Mouse (Mus musculus): ENCODE data around the gene Spred2. TPM values are rescaled to one million over a fixed set of nuclear protein-coding genes. Genes with fewer than 3 reads are reported as not detected.

The Spred2 gene
- polyA plus RNA-seq, 1 experiment from 2014 or later: 5.5 TPM

- WGBS: 76% methylated on average over 11 of the region's 11 CpGs
- H3K27me3 ChIP-seq (ENCODE audit: control insufficient read depth, insufficient read depth, low read length): no peaks in the 10 kb centered on the region
- H3K4me1 ChIP-seq (ENCODE audit: control insufficient read depth, insufficient read depth, low read length): peaks cover 10% of the 10 kb centered on the region
- no peak for ATAC-seq (ENCODE audit: low FRiP score, low TSS enrichment)
- DNase-seq: no peak
- no peak overlapping the region for H3K4me2 ChIP-seq (ENCODE audit: low read length)
- no peak overlapping the region for H3K4me3 ChIP-seq (replicated peaks; ENCODE audit: low read depth, low read length)
- H3K27ac ChIP-seq (replicated peaks; ENCODE audit: low read depth, low read length): no peak overlapping the region
- H3K36me3 ChIP-seq (ENCODE audit: control insufficient read depth, insufficient read depth, low read length): no peaks in the 10 kb centered on the region
- no peaks in the 10 kb centered on the region for H3K9me3 ChIP-seq (ENCODE audit: control insufficient read depth, low read length)
- H3K9ac ChIP-seq (replicated peaks; ENCODE audit: low read length): no peak overlapping the region
Measured at GRCm38 (mm10) chr11:19929087-19929865, 5.1 kb downstream of the Spred2 start.

- no peaks in the 10 kb centered on the region for H3K27me3 ChIP-seq (ENCODE audit: control insufficient read depth, insufficient read depth, low read length)
- 93% methylated on average over 9 of the region's 9 CpGs for WGBS
- H3K4me2 ChIP-seq (ENCODE audit: low read length): no peak overlapping the region
- no peak overlapping the region for H3K9ac ChIP-seq (replicated peaks; ENCODE audit: low read length)
- no peak overlapping the region for H3K4me3 ChIP-seq (replicated peaks; ENCODE audit: low read depth, low read length)
- no peak overlapping the region for H3K27ac ChIP-seq (replicated peaks; ENCODE audit: low read depth, low read length)
- H3K4me1 ChIP-seq (ENCODE audit: control insufficient read depth, insufficient read depth, low read length): peaks cover 2% of the 10 kb centered on the region
- no peaks in the 10 kb centered on the region for H3K9me3 ChIP-seq (ENCODE audit: control insufficient read depth, low read length)
- ATAC-seq (ENCODE audit: low FRiP score, low TSS enrichment) (no peak), DNase-seq (no peak)
- H3K36me3 ChIP-seq (ENCODE audit: control insufficient read depth, insufficient read depth, low read length): no peaks in the 10 kb centered on the region
Measured at GRCm38 (mm10) chr11:19931569-19932230, 7.5 kb downstream of the Spred2 start.

- ATAC-seq (ENCODE audit: low FRiP score, low TSS enrichment) (no peak), DNase-seq (no peak)
- Histone ChIP-seq H3K27me3 (ENCODE audit: control insufficient read depth, insufficient read depth, low read length) (no peaks in the 10 kb centered on the region), H3K9ac (replicated peaks; ENCODE audit: low read length) (no peak overlapping the region), H3K9me3 (ENCODE audit: control insufficient read depth, low read length) (no peaks in the 10 kb centered on the region), H3K36me3 (ENCODE audit: control insufficient read depth, insufficient read depth, low read length) (no peaks in the 10 kb centered on the region), H3K27ac (replicated peaks; ENCODE audit: low read depth, low read length) (no peak overlapping the region), H3K4me3 (replicated peaks; ENCODE audit: low read depth, low read length) (no peak overlapping the region), H3K4me1 (ENCODE audit: control insufficient read depth, insufficient read depth, low read length) (no peaks in the 10 kb centered on the region), H3K4me2 (ENCODE audit: low read length) (no peak overlapping the region)
- WGBS: 94% methylated on average over 14 of the region's 14 CpGs
Measured at GRCm38 (mm10) chr11:19932983-19933511, 8.9 kb downstream of the Spred2 start.

GRCm38 (mm10) chr11:19935524-19936354 is 11.6 kb downstream of the Spred2 start:
- H3K27ac ChIP-seq (replicated peaks; ENCODE audit: low read depth, low read length): no peak overlapping the region
- no peak overlapping the region for H3K9ac ChIP-seq (replicated peaks; ENCODE audit: low read length)
- no peak overlapping the region for H3K4me3 ChIP-seq (replicated peaks; ENCODE audit: low read depth, low read length)
- no peaks in the 10 kb centered on the region for H3K27me3 ChIP-seq (ENCODE audit: control insufficient read depth, insufficient read depth, low read length)
- DNase-seq (no peak), ATAC-seq (ENCODE audit: low FRiP score, low TSS enrichment) (no peak)
- H3K4me2 ChIP-seq (ENCODE audit: low read length): no peak overlapping the region
- no peaks in the 10 kb centered on the region for H3K9me3 ChIP-seq (ENCODE audit: control insufficient read depth, low read length)
- H3K36me3 ChIP-seq (ENCODE audit: control insufficient read depth, insufficient read depth, low read length): no peaks in the 10 kb centered on the region
- no peaks in the 10 kb centered on the region for H3K4me1 ChIP-seq (ENCODE audit: control insufficient read depth, insufficient read depth, low read length)
- WGBS: 51% methylated on average over 7 of the region's 7 CpGs

GRCm38 (mm10) chr11:19938456-19939004 is 14.4 kb downstream of the Spred2 start:
- Histone ChIP-seq H3K9ac (replicated peaks; ENCODE audit: low read length) (no peak overlapping the region), H3K36me3 (ENCODE audit: control insufficient read depth, insufficient read depth, low read length) (no peaks in the 10 kb centered on the region), H3K4me2 (ENCODE audit: low read length) (no peak overlapping the region), H3K27ac (replicated peaks; ENCODE audit: low read depth, low read length) (no peak overlapping the region), H3K4me3 (replicated peaks; ENCODE audit: low read depth, low read length) (no peak overlapping the region), H3K9me3 (ENCODE audit: control insufficient read depth, low read length) (no peaks in the 10 kb centered on the region), H3K27me3 (ENCODE audit: control insufficient read depth, insufficient read depth, low read length) (no peaks in the 10 kb centered on the region), H3K4me1 (ENCODE audit: control insufficient read depth, insufficient read depth, low read length) (no peaks in the 10 kb centered on the region)
- no peak for DNase-seq
- ATAC-seq (ENCODE audit: low FRiP score, low TSS enrichment): no peak
- WGBS: 97% methylated on average over 10 of the region's 10 CpGs

- Histone ChIP-seq H3K4me3 (replicated peaks; ENCODE audit: low read depth, low read length) (no peak overlapping the region), H3K4me1 (ENCODE audit: control insufficient read depth, insufficient read depth, low read length) (no peaks in the 10 kb centered on the region), H3K36me3 (ENCODE audit: control insufficient read depth, insufficient read depth, low read length) (no peaks in the 10 kb centered on the region), H3K9ac (replicated peaks; ENCODE audit: low read length) (no peak overlapping the region), H3K27ac (replicated peaks; ENCODE audit: low read depth, low read length) (no peak overlapping the region), H3K9me3 (ENCODE audit: control insufficient read depth, low read length) (no peaks in the 10 kb centered on the region), H3K27me3 (ENCODE audit: control insufficient read depth, insufficient read depth, low read length) (no peaks in the 10 kb centered on the region), H3K4me2 (ENCODE audit: low read length) (no peak overlapping the region)
- WGBS: 84% methylated on average over 5 of the region's 5 CpGs
- ATAC-seq (ENCODE audit: low FRiP score, low TSS enrichment) (no peak), DNase-seq (no peak)
Measured at GRCm38 (mm10) chr11:19939305-19939730, 15.1 kb downstream of the Spred2 start.

- no peak overlapping the region for H3K4me2 ChIP-seq (ENCODE audit: low read length)
- no peak overlapping the region for H3K27ac ChIP-seq (replicated peaks; ENCODE audit: low read depth, low read length)
- no peaks in the 10 kb centered on the region for H3K27me3 ChIP-seq (ENCODE audit: control insufficient read depth, insufficient read depth, low read length)
- DNase-seq (no peak), ATAC-seq (ENCODE audit: low FRiP score, low TSS enrichment) (no peak)
- no peaks in the 10 kb centered on the region for H3K36me3 ChIP-seq (ENCODE audit: control insufficient read depth, insufficient read depth, low read length)
- no peak overlapping the region for H3K9ac ChIP-seq (replicated peaks; ENCODE audit: low read length)
- H3K4me3 ChIP-seq (replicated peaks; ENCODE audit: low read depth, low read length): no peak overlapping the region
- no peaks in the 10 kb centered on the region for H3K9me3 ChIP-seq (ENCODE audit: control insufficient read depth, low read length)
- no peaks in the 10 kb centered on the region for H3K4me1 ChIP-seq (ENCODE audit: control insufficient read depth, insufficient read depth, low read length)
- 87% methylated on average over 8 of the region's 8 CpGs for WGBS
Measured at GRCm38 (mm10) chr11:19939831-19940230, 15.7 kb downstream of the Spred2 start.

- no peak for ATAC-seq (ENCODE audit: low FRiP score, low TSS enrichment)
- 87% methylated on average over 12 of the region's 12 CpGs for WGBS
- Histone ChIP-seq H3K4me2 (ENCODE audit: low read length) (no peak overlapping the region), H3K4me1 (ENCODE audit: control insufficient read depth, insufficient read depth, low read length) (no peaks in the 10 kb centered on the region), H3K9me3 (ENCODE audit: control insufficient read depth, low read length) (no peaks in the 10 kb centered on the region), H3K9ac (replicated peaks; ENCODE audit: low read length) (no peak overlapping the region), H3K36me3 (ENCODE audit: control insufficient read depth, insufficient read depth, low read length) (no peaks in the 10 kb centered on the region), H3K27ac (replicated peaks; ENCODE audit: low read depth, low read length) (no peak overlapping the region), H3K4me3 (replicated peaks; ENCODE audit: low read depth, low read length) (no peak overlapping the region), H3K27me3 (ENCODE audit: control insufficient read depth, insufficient read depth, low read length) (no peaks in the 10 kb centered on the region)
- no peak for DNase-seq
Measured at GRCm38 (mm10) chr11:19941156-19941777, 17.1 kb downstream of the Spred2 start.

Measured in midbrain, embryonic 14.5 days (tissue).